Comparison of ENCODE assay signal across 17 mouse cellular contexts in genomic region chr16:5444785-5445184, GRCm38 (mm10).
DNase-seq lines count a peak whose midpoint lies in the region; ATAC-seq lines count a peak whose summit lies in the region.
"Had no signal": no experiment of that assay in that cellular context is flagged by ENCODE, and none has a peak within 500 bp of the region (broad histone marks: within the 10 kb centered on the region; RNA-seq: fewer than 3 reads in every experiment).

No protein-coding gene starts in this region.

- DNase-seq in lung, postnatal 36 days: peak; percentile 15
- DNase-seq in lung, postnatal 4 days: no peak
- DNase-seq in testis, postnatal 14 days (ENCODE audit: low spot score): no peak
- no peak for DNase-seq in testis, postnatal 10 days (ENCODE audit: low spot score)
- DNase-seq in T-cell, adult 2 months (ENCODE audit: low spot score): no peak
- DNase-seq: adrenal gland, adult 2 months; adrenal gland, postnatal 25 days; cerebellum, adult 11 months; cerebellum, adult 8-10 months; cerebellum, postnatal 25 days; gastrocnemius, postnatal 10 days; heart, adult 2 months; heart, postnatal 14 days had no signal

- peak; percentile 93 for ATAC-seq in common myeloid progenitor, adult 5-6 weeks (replicated peaks; ENCODE audit: low read depth, poor library complexity, severe bottlenecking)
- peak; percentile 90 for ATAC-seq in megakaryocyte, adult 5-6 weeks (ENCODE audit: poor library complexity, severe bottlenecking)
- ATAC-seq: forebrain, embryonic 16.5 days; Patski had no signal
